In the genomic region with DNA sequence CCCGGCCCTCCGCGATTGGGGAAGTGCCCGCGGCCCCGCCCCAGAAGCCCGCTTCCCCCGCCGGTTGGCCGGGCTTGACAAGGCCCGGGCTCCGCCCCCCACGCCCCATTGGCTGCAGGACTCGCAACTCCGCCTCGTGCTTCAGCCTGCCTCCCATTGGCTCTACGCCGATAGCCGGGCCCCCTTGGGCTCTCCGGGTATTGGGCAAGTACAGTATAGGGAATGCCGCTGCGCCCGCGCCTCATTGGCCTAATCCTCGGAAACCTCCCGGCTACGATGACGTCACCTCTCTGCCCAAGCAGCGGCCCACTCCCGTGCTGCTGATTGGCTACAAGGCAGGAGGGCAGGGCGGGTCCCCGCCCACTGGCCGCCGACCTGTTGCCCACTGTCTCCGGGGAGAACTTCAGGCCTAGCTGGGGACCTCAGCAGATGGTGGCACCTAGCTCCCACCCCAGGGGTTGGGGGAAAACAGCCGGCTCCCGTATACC, we compare ENCODE assay signal across 8 mouse cellular contexts. TPM values are rescaled to one million over a fixed set of nuclear protein-coding genes. Genes with fewer than 3 reads are reported as not detected.
A peak's percentile ranks its signal among the peaks of the same experiment; 100 is the strongest.
DNase-seq lines count a peak whose midpoint lies in the region; ATAC-seq lines count a peak whose summit lies in the region.

No protein-coding gene starts in this region.

- H3K9me3 ChIP-seq in lung, embryonic 16.5 days (ENCODE audit: control insufficient read depth, low read length), result no peaks in the 10 kb centered on the region

- peak overlapping the region; percentile 65 for H3K4me2 ChIP-seq in lung, embryonic 16.5 days (ENCODE audit: low read depth, low read length)

- peaks cover 10% of the 10 kb centered on the region for H3K36me3 ChIP-seq in lung, embryonic 16.5 days (ENCODE audit: control insufficient read depth, insufficient read depth, low read length)

- peak; percentile 99 for DNase-seq in MEL-GATA-1-ER (ENCODE audit: extremely low read depth, low read depth)
- DNase-seq in cerebellum, adult 8-10 months, result peak; percentile 100
- peak; percentile 100 for DNase-seq in forelimb bud, embryonic 11.5 days (ENCODE audit: low read depth, low spot score)
- DNase-seq in layer of hippocampus, adult 9-10 months (ENCODE audit: low spot score), result peak; percentile 99
- peak; percentile 98 for DNase-seq in ovary, postnatal 10 days (ENCODE audit: low spot score)
- peak; percentile 99 to 100 for DNase-seq in thymus, postnatal 10 days (ENCODE audit: low spot score in 2 of 2)

- H3K4me1 ChIP-seq in lung, embryonic 16.5 days (replicated peaks; ENCODE audit: control insufficient read depth, insufficient read depth, low read length), result peaks cover 12% of the 10 kb centered on the region

- peak; percentile 94 to 96 for ATAC-seq in hematopoietic stem cell, adult 5-6 weeks (replicated peaks in 1 of 2; ENCODE audit: insufficient read depth in 1 of 2, low FRiP score in 2 of 2, low TSS enrichment in 1 of 2, low read depth in 1 of 2, poor library complexity in 2 of 2, severe bottlenecking in 2 of 2)
- ATAC-seq in lung, embryonic 16.5 days (ENCODE audit: low read depth), result peak; percentile 99

- H3K27me3 ChIP-seq in lung, embryonic 16.5 days (ENCODE audit: control insufficient read depth, insufficient read depth, low read depth, low read length), result no peaks in the 10 kb centered on the region

- WGBS in lung, embryonic 16.5 days, result 1% methylated on average over 36 of the region's 37 CpGs

- H3K9ac ChIP-seq in lung, embryonic 16.5 days (ENCODE audit: low read length), result peak overlapping the region; percentile 72

- peak overlapping the region; percentile 59 for H3K27ac ChIP-seq in lung, embryonic 16.5 days (ENCODE audit: low read length)

- H3K4me3 ChIP-seq in lung, embryonic 16.5 days (ENCODE audit: low read length), result peak overlapping the region; percentile 78

RNA-seq across cellular contexts. Expression of a gene that starts 0.3 kb away (rescaled TPM):
- total RNA-seq in hematopoietic stem cell, adult 5-6 weeks (2017), result 35.1 and 46.5 TPM in 2 replicates
- 15.2 and 15.5 TPM in 2 replicates for polyA plus RNA-seq in lung, embryonic 16.5 days (2015; fragmentation: Nextera tagmentation; extraction: Ambion mirVana)

RNA-seq across cellular contexts. Expression of a gene that starts 15.0 kb away (rescaled TPM):
- total RNA-seq in hematopoietic stem cell, adult 5-6 weeks (2017), result 83.7 and 90.9 TPM in 2 replicates
- polyA plus RNA-seq in lung, embryonic 16.5 days (2015; fragmentation: Nextera tagmentation; extraction: Ambion mirVana), result 102 and 107 TPM in 2 replicates

RNA-seq across cellular contexts. Expression of a gene that starts 41.3 kb away (rescaled TPM):
- total RNA-seq in hematopoietic stem cell, adult 5-6 weeks (2017), result 0.69 and 6.6 TPM in 2 replicates
- 1.0 and 5.3 TPM in 2 replicates for polyA plus RNA-seq in lung, embryonic 16.5 days (2015; fragmentation: Nextera tagmentation; extraction: Ambion mirVana)

Comparison
In these comparisons a context has a peak if more than half of its experiments do, and no peak if none do; other contexts are left out.
1. Peak in every context shown above with its lines: DNase-seq, ATAC-seq, H3K4me3 ChIP-seq and H3K27ac ChIP-seq.